Mouse (Mus musculus) CD4-positive, CD25-positive, alpha-beta regulatory T cell (primary cell): Measurements from ENCODE around the gene Dnaja1. TPM values are rescaled to one million over a fixed set of nuclear protein-coding genes. Genes with fewer than 3 reads are reported as not detected.

Experiments used
- polyA plus RNA-seq: library from polyadenylated mRNA; unstranded; fragments of 100-300 nt; shearing (Covaris generic); gene quantifications from one replicate; pipeline ENCODE4 v1.2.1, GENCODE M21; 2017

Dnaja1 gene
- polyA plus RNA-seq = 252 TPM

GRCm38 (mm10) chr4:40722011-40722666 lies at the start of gene Dnaja1:
TSS of gene Dnaja1 (plus strand) at chr4:40722150.

GRCm38 (mm10) chr4:40702797-40703709 lies 18.9 kb upstream of the Dnaja1 start, which contains the start of gene Aptx:
TSS of gene Aptx (minus strand) at chr4:40703194.

GRCm38 (mm10) chr4:40757780-40758420 lies 36.0 kb downstream of the Dnaja1 start, which contains the start of gene Smu1:
TSS of gene Smu1 (minus strand) at chr4:40757923.

Other genes starting within 250 kb of the Dnaja1 start
- gene Tmem215, start 250.0 kb upstream of the Dnaja1 start, polyA plus RNA-seq = 0.04 TPM
- 31.1 TPM for gene Aptx, start 19.0 kb upstream of the Dnaja1 start, polyA plus RNA-seq
- 135 TPM for gene Smu1, start 35.8 kb downstream of the Dnaja1 start, polyA plus RNA-seq
- 75.9 TPM for gene B4galt1, start 131.9 kb downstream of the Dnaja1 start, polyA plus RNA-seq
- not detected for gene Spink4, start 197.9 kb downstream of the Dnaja1 start, polyA plus RNA-seq
- gene Bag1, start 226.1 kb downstream of the Dnaja1 start, polyA plus RNA-seq = 207 TPM
- gene Chmp5, start 226.3 kb downstream of the Dnaja1 start, polyA plus RNA-seq = 85.2 TPM
- gene Nfx1, start 248.8 kb downstream of the Dnaja1 start, polyA plus RNA-seq = 110 TPM